Mouse (Mus musculus): Measurements from ENCODE around the gene Hist1h3i. TPM values are rescaled to one million over a fixed set of nuclear protein-coding genes. Genes with fewer than 3 reads are reported as not detected.
"Not testable (repeated sequence)": the region's sequence is repeated elsewhere in the genome, so short reads cannot be mapped to it uniquely, and the experiment has no call there.

Hist1h3i gene
- polyA plus RNA-seq, 1 experiment from 2014 or later = 28.0 TPM

DNA sequence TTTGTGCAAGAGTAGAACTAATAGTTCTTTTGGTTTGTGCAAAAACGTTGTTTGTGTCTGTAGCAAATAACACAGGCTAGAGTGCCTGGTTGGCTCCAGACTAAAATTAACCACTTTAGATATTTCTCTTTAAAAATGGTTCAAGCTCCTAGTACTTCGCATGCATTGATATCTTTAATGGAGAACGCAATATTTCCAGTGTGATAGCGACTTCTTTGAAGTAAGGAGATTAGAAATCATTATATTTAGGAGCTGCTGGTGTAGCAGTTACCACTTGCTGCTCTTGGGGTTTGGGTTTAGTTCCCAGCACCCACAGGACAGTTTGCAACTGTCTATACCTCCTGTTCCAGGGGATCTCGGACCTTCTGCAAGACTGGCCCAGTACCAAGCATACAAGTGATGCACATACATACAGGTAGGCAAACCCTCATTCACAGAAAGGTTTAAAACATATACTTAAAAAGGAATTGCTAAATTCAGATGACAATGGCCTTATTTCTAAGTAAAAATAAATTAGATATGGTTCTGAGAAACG lies 2.1 kb downstream of the Hist1h3i start:
- 51% methylated on average over 6 of the region's 6 CpGs for WGBS
- no peak for ATAC-seq (ENCODE audit: low FRiP score, low read depth)
- H3K4me1 ChIP-seq (replicated peaks) = peaks cover 42% of the 10 kb centered on the region
- no peak overlapping the region for H3K27ac ChIP-seq (replicated peaks)
- H3K36me3 ChIP-seq = no peaks in the 10 kb centered on the region
- no peak overlapping the region for H3K9ac ChIP-seq
- peak overlapping the region; percentile 47; the same call in 1 of the 2 replicates for H3K4me3 ChIP-seq
- no peaks in the 10 kb centered on the region for H3K9me3 ChIP-seq
- H3K27me3 ChIP-seq = peaks cover 6% of the 10 kb centered on the region; the same call in 1 of the 2 replicates
- peak overlapping the region; percentile 86 for H3K4me2 ChIP-seq

GRCm38 (mm10) chr13:21779767-21780731 lies 3.1 kb downstream of the Hist1h3i start, which contains the start of gene Hist1h1b:
TSS of gene Hist1h1b (minus strand) at chr13:21780625.
- under 1% methylated on average over 44 of the region's 44 CpGs for WGBS
- H3K4me1 ChIP-seq (replicated peaks) = peaks cover 36% of the 10 kb centered on the region
- H3K27me3 ChIP-seq = peaks cover 6% of the 10 kb centered on the region; the same call in 1 of the 2 replicates
- H3K9ac ChIP-seq = peak within 1 kb of the TSS; percentile 55
- no peaks in the 10 kb centered on the region for H3K36me3 ChIP-seq
- peak within 1 kb of the TSS; percentile 47 for H3K4me3 ChIP-seq
- H3K9me3 ChIP-seq = no peaks in the 10 kb centered on the region
- ATAC-seq (ENCODE audit: low FRiP score, low read depth) = 0 out of 2 replicates have a peak, but pooled peaks have one; percentile 1
- H3K4me2 ChIP-seq = peak within 1 kb of the TSS; percentile 86
- H3K27ac ChIP-seq (replicated peaks) = peak within 1 kb of the TSS; percentile 69

DNA sequence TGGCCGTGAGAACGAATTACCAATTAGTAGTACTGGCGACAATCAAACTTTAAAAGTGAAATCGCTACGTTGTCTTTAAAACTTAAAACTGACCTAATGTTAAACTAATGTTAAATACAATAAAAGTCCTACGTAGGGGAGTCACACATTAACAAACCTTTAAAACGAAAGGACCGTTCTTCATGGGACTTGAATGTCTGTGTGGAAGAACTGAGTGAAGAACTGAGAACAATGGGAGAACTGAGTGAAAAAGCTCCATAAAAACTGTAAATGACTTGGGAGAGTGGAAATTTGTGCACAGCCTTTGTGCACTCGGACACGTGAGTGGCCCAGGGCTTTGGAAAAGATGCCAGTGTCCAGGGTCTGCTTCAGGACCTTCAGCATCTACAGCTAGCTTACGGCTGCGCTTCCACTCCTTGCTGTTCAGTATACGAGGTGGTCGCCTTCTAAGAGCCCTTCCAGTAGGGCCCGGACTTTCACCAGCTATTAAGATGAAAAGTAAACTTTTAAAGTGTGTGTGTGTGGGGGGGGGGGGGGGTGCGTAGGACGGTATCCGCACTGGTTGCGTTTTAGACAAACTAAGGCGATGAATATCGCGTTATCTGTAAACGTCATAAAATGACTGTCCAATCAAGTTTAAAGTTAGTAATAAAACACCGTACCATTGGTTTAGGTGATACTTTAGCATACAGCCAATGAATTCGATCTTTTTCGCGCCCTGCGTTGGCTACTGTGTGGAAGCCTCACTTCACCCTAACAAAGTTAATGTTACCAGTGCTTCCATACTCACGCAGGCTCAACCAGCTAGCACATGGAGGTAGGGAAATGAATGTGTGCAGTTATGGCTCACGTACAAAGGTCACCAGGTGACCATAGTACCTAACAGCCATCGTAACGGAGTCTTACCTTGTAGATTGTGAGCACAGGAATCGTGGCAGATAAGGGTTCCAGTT lies 4.1 kb downstream of the Hist1h3i start:
- H3K9me3 ChIP-seq = no peaks in the 10 kb centered on the region
- H3K36me3 ChIP-seq = no peaks in the 10 kb centered on the region
- WGBS = 5% methylated on average over 33 of the region's 33 CpGs
- peaks cover 36% of the 10 kb centered on the region for H3K4me1 ChIP-seq (replicated peaks)
- peak; percentile 96 for ATAC-seq (ENCODE audit: low FRiP score, low read depth)
- peak overlapping the region; percentile 47 for H3K4me3 ChIP-seq
- H3K9ac ChIP-seq = peak overlapping the region; percentile 55
- H3K27me3 ChIP-seq = peaks cover 6% of the 10 kb centered on the region; the same call in 1 of the 2 replicates
- H3K27ac ChIP-seq (replicated peaks) = peak overlapping the region; percentile 69
- peak overlapping the region; percentile 86 for H3K4me2 ChIP-seq

DNA sequence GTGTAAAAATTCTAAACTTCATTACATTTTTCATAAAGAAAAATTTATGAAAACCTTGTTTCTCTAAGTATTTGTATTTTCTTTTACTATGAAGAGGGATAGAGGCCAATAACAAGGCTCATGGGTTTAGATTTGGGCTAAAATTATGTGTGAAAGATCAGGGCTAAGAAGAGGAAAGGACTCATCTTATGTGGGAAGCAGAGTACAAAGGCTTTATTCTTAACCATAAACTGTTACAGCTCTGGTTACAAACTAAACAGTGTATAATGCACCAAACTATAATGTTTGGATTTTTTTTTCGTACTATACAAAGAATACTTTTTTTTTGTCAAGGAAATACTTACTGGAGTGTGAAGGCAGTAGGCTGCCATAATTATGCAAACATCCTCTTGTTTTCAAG lies 27.5 kb downstream of the Hist1h3i start:
- 71% methylated on average over 1 of the region's 1 CpGs for WGBS
- Histone ChIP-seq H3K36me3 (no peaks in the 10 kb centered on the region), H3K9me3 (no peaks in the 10 kb centered on the region), H3K4me1 (replicated peaks) (peaks cover 19% of the 10 kb centered on the region), H3K4me3 (no peak overlapping the region), H3K27ac (replicated peaks) (no peak overlapping the region), H3K27me3 (no peaks in the 10 kb centered on the region), H3K9ac (no peak overlapping the region), H3K4me2 (no peak overlapping the region)
- ATAC-seq (ENCODE audit: low FRiP score, low read depth) = no peak

GRCm38 (mm10) chr13:21754294-21755001 lies 28.7 kb downstream of the Hist1h3i start:
- not testable (repeated sequence) for H3K36me3 ChIP-seq; H3K9me3 ChIP-seq; H3K27me3 ChIP-seq; ATAC-seq (ENCODE audit: low FRiP score, low read depth)
- peak overlapping the region; percentile 94 for H3K27ac ChIP-seq (replicated peaks)
- peak overlapping the region; percentile 88 for H3K4me2 ChIP-seq
- H3K4me1 ChIP-seq (replicated peaks) = peaks cover 21% of the 10 kb centered on the region
- H3K4me3 ChIP-seq = peak overlapping the region; percentile 47
- under 1% methylated on average over 24 of the region's 26 CpGs for WGBS
- H3K9ac ChIP-seq = peak overlapping the region; percentile 37

DNA sequence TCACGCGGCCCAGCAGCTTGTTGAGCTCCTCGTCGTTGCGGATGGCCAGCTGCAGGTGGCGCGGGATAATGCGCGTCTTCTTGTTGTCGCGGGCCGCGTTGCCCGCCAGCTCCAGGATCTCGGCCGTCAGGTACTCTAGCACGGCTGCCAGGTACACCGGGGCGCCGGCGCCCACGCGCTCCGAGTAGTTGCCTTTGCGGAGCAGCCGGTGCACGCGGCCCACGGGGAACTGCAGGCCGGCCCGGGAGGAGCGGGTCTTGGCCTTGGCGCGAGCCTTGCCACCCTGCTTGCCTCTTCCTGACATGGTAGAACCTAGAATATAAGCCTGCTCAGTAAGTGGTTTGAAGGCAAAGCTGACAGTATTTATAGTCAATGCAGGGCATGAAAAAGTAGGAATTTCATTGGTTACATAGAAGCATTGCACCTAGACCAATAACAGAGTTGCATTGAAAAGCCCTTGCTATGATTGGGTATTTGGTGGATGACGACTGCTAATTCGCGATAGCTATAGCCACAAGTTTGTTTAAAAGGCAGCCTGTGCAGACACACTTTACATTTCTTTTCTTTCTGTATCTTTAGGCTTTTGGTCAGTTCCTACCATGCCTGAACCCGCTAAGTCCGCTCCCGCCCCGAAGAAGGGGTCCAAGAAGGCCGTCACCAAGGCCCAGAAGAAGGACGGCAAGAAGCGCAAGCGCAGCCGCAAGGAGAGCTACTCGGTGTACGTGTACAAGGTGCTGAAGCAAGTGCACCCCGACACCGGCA lies 29.5 kb downstream of the Hist1h3i start, which contains the start of the genes Hist1h2ak and Hist1h2bn:
Hist1h2ak (minus strand) TSS at position 304 of the 762 bp plus-strand sequence.
Hist1h2bn (plus strand) TSS at position 600 of the 762 bp plus-strand sequence.
- peaks cover 28% of the 10 kb centered on the region for H3K4me1 ChIP-seq (replicated peaks)
- H3K27ac ChIP-seq (replicated peaks) = peak within 1 kb of the TSS; percentile 94
- peak within 1 kb of the TSS; percentile 88 for H3K4me2 ChIP-seq
- peak within 1 kb of the TSS; percentile 47 for H3K4me3 ChIP-seq
- not testable (repeated sequence) for H3K9me3 ChIP-seq, H3K27me3 ChIP-seq, H3K36me3 ChIP-seq
- under 1% methylated on average over 39 of the region's 50 CpGs for WGBS
- peak within 1 kb of the TSS; percentile 60 for H3K9ac ChIP-seq
- ATAC-seq (ENCODE audit: low FRiP score, low read depth) = peak; percentile 97

DNA sequence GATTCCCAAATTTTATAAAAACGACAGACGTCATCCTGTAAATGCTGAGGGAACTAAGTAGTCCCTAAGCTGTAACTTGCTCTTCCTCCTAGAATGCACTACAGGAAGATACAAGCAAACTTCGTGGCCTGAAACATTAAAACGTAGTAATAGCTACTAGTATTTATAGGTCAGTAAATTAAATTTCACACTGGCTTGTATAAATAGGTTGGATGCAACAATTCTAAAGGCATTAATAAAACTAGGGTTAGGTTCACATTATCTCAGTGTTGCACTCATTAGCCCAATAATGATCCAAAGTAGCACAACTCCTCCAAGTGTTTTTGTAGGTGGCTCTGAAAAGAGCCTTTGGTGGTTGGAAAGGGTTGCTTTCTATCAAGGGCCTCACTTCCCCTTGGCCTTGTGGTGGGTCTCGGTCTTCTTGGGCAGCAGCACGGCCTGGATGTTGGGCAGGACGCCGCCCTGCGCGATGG lies 30.1 kb downstream of the Hist1h3i start:
- no peak for ATAC-seq (ENCODE audit: low FRiP score, low read depth)
- WGBS = 2% methylated on average over 10 of the region's 10 CpGs

DNA sequence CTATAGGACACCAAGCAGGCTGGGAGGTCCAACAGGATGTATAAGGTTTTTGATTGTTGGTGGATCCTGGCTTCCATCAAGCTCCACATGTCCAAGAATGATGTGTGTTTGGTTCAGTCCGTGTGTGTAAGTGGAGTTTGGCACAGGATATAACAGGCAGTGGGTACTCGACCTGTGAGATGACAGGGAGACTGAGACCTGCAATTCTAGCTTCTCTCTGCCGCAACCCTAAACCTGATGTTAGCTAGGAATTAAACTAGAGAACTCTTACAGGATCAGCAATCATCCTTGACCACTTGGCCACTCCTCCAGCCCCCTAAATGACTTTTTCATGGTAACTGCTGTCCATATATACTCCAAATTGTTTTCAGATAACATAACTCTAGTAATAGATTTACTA lies 30.8 kb downstream of the Hist1h3i start:
- H3K9ac ChIP-seq = no peak overlapping the region
- 0 out of 2 replicates have a peak overlapping the region, but pooled peaks have one; percentile 2 for H3K27ac ChIP-seq (replicated peaks)
- WGBS = 52% methylated on average over 3 of the region's 3 CpGs
- H3K27me3 ChIP-seq = no peaks in the 10 kb centered on the region
- H3K4me1 ChIP-seq (replicated peaks) = peaks cover 31% of the 10 kb centered on the region
- no peaks in the 10 kb centered on the region for H3K9me3 ChIP-seq
- H3K4me3 ChIP-seq = no peak overlapping the region
- H3K36me3 ChIP-seq = no peaks in the 10 kb centered on the region
- no peak for ATAC-seq (ENCODE audit: low FRiP score, low read depth)
- 0 out of 2 replicates have a peak overlapping the region, but pooled peaks have one; percentile 88 for H3K4me2 ChIP-seq

More for the DNA sequence above, 30.1 kb downstream of the Hist1h3i start:
- Histone ChIP-seq H3K4me1 (replicated peaks) (peaks cover 31% of the 10 kb centered on the region), H3K4me2 (peak overlapping the region; percentile 88), H3K9ac (peak overlapping the region; percentile 60), H3K9me3 (no peaks in the 10 kb centered on the region), H3K27ac (replicated peaks) (peak overlapping the region; percentile 94), H3K27me3 (no peaks in the 10 kb centered on the region), H3K36me3 (no peaks in the 10 kb centered on the region), H3K4me3 (peak overlapping the region; percentile 47)

DNA sequence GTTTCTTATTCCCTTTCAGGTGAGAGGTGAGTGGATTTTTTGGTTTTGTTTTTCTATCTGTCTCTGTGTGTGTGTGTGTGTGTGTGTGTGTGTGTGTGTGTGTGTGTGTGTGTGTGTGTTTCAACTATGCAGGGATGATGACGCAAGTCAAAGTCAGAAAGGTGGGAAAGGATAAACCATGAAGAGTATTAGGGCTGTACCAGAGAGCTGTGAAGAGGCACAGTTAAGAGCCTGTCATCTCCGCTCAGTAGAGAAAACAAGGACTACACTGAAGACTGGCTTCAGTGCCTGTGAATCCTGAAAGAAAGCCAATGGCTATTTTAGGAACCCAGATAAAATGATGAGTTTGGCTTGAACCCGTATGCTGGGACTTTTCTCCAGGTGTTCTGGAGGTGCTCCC lies 31.3 kb downstream of the Hist1h3i start:
- H3K9me3 ChIP-seq = no peaks in the 10 kb centered on the region
- 79% methylated on average over 3 of the region's 3 CpGs for WGBS
- H3K27ac ChIP-seq (replicated peaks) = no peak overlapping the region
- H3K4me2 ChIP-seq = no peak overlapping the region
- no peaks in the 10 kb centered on the region for H3K27me3 ChIP-seq
- H3K4me1 ChIP-seq (replicated peaks) = peaks cover 31% of the 10 kb centered on the region
- H3K9ac ChIP-seq = no peak overlapping the region
- H3K36me3 ChIP-seq = no peaks in the 10 kb centered on the region
- H3K4me3 ChIP-seq = no peak overlapping the region
- no peak for ATAC-seq (ENCODE audit: low FRiP score, low read depth)

- H3K27me3 ChIP-seq = no peaks in the 10 kb centered on the region
- no peak overlapping the region for H3K4me3 ChIP-seq
- peaks cover 31% of the 10 kb centered on the region for H3K4me1 ChIP-seq (replicated peaks)
- ATAC-seq (ENCODE audit: low FRiP score, low read depth) = no peak
- H3K9ac ChIP-seq = no peak overlapping the region
- H3K4me2 ChIP-seq = no peak overlapping the region
- no peak overlapping the region for H3K27ac ChIP-seq (replicated peaks)
- no peaks in the 10 kb centered on the region for H3K9me3 ChIP-seq
- no peaks in the 10 kb centered on the region for H3K36me3 ChIP-seq
Measured at GRCm38 (mm10) chr13:21751417-21751816, 31.8 kb downstream of the Hist1h3i start.

All from hindbrain, embryonic 15.5 days (tissue).